Mouse (Mus musculus): ENCODE results near the gene Gm13889.

The Gm13889 gene

GRCm38 (mm10) chr2:93958216-93958615 lies 1.2 kb upstream of the Gm13889 start:
- no peak for DNase-seq (ENCODE audit: low read depth, low spot score)

DNA sequence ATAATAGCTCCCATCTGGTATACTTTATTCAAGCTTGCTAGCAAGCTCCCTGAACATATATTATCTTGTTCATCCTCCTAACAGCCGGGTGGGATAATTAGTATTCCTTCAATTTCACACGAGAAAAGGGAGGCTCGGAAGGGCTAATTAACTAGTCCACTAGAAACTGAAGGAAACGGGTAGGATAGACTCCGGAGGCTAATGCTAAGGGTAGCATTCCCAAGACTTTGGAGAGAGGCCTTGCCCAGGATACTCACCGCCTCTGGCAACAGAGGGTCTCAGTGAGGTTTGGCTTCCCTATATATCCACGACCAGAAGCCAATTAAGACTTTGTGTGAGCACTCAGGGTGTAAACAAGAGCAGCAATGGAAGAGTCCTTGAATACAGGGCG lies 779 bp upstream of the Gm13889 start:
- no peak for DNase-seq (ENCODE audit: low read depth, low spot score)

DNA sequence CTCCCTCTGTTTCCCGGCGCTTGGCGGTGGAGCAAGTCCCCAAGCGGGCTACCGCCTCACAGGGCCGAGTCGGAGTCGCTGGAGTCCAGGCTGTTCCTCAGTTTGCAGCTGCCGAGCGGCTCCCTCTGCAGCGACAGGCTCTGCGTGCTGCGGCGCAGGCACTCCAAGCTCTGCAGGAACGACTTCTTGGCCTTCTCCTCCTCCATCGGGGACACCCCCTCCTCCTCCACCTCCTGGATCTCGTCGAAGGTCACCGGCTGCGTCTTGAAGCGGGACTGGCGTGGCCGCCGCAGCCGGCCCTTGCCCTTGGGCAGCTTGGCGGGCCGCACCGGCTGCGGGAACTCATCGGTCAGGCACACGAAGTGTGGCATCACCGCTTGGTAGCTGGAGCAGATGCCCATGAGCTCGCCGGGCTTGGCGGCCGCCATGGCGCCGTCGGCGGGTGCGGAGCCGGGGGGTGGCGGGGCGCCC lies 635 bp downstream of the Gm13889 start:
- DNase-seq (ENCODE audit: low read depth, low spot score) = no peak

GRCm38 (mm10) chr2:93955886-93956285 lies 1.1 kb downstream of the Gm13889 start:
- DNase-seq (ENCODE audit: low read depth, low spot score) = no peak

DNA sequence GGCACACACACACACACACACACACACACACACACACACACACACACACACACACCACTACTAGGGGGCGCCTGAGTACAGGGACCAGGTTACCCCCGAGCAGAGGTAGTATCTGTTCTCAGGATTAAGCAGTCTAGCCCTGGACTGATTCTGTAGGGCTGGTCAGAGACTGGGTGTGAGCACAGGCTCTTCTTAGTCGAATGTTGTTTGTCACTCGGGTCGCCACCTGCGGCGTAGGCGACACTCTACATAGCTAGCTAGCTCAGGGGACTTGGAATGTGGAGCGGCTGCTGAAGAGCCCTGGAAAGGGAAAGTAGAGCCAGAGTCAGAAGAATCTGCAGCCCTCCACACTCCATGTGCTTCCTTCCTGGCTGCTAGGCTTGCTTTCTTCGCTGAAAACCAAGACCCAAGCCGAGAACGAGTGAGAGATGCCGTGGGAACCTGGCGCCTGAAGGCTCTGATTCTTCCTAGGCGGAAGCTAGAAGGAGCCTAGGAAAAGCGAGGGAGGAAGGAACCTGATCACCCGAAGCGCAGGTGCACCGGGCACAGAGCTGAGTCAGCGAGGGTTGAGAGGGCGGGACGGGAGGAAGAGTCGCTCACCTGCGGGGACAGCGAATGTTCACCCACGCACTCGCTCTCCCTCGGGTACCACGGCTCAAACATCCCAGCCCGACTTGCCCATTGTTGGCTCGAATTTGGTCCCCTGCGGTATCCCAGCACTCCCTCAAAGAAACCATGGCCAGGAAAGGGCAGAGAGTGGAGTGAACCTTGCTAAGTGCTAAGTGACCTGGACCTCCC lies 2.0 kb downstream of the Gm13889 start:
- no peak for DNase-seq (ENCODE audit: low read depth, low spot score)

DNA sequence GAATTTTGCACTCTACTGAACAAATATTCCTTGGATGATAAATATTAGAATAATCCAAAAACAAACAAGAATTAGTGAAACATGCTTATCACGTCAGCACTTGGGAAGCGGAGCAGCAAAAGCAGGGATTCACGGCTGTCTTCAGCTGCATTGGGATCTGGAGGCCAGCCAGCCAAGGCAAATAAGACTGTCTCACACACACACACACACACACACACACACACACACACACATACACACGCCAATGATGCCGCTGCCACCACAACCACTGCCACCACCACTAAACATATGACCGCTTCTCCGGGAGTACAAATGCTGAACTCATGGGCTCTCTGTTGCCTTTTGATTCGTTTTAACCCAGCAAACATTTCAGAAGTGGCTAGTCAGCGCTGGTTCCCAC lies 3.3 kb downstream of the Gm13889 start:
- DNase-seq (ENCODE audit: low read depth, low spot score) = no peak

- DNase-seq (ENCODE audit: low read depth, low spot score) = no peak
These were observed 10.0 kb downstream of the Gm13889 start for GRCm38 (mm10) chr2:93946976-93947375.

DNA sequence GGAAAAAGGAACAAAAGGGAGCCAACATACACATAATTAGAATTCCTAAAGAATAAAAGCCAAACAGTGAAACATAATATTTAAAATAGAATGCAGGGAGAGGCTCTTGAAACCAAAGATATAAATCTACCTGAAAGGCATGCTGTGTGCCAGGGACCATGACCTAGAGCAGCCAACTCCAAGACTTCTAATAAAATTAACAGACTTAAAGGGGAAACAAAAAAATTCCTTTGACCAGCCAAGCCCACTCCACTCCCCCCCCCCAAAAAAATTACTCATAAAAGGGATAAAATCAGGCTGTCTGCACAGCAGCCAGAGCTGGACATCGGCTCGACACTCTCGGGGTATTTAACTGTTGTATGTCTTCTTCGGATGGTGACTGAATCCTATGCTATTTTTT lies 12.1 kb downstream of the Gm13889 start:
- no peak for DNase-seq (ENCODE audit: low read depth, low spot score)

DNA sequence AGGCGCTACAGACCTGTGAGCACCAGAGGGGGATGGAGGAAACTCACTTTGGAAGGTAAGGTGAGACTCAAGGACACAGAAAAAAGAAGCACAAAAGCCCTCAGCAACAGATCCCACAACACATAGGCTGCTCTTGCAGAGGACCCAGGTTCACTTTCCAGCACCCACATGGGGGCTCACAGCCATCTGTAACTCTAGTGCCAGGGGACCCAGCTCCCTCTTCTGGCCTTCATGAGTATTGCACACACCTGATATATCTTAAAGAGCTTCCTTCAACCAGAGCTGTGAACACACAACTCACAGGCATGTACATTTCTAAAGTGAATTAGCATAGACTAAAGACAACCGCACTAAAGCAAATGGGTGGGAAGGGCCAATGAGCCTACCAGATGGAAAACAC lies 12.9 kb downstream of the Gm13889 start:
- no peak for DNase-seq (ENCODE audit: low read depth, low spot score)

DNA sequence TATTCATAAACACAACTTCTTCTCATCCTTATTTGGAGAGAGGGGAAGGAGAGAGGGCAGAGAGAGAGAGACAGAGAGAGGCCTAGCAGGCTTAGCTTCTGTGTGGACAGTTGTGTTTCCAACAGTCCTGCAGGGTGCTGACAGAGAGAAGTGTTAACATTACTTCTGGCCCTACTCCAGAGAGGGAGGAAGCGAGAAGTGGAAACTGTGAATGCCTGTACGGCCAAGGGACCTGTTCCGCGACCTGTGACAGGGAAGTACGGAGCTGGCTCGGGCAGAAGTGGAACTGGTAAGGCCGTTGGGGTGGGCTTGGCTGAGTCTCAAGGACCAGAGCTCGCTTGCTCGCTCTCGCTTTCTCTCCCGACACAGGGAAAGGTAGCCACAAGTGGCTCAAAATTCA lies 15.3 kb downstream of the Gm13889 start:
- no peak for DNase-seq (ENCODE audit: low read depth, low spot score)

- DNase-seq (ENCODE audit: low read depth, low spot score) = no peak
These were observed 18.5 kb downstream of the Gm13889 start for GRCm38 (mm10) chr2:93938534-93938933.

- no peak for DNase-seq (ENCODE audit: low read depth, low spot score)
These were observed 28.1 kb downstream of the Gm13889 start for GRCm38 (mm10) chr2:93928866-93929265.

GRCm38 (mm10) chr2:93927701-93928437 lies 29.1 kb downstream of the Gm13889 start:
- DNase-seq (ENCODE audit: low read depth, low spot score) = no peak

GRCm38 (mm10) chr2:93926141-93926540 lies 30.9 kb downstream of the Gm13889 start:
- no peak for DNase-seq (ENCODE audit: low read depth, low spot score)

DNA sequence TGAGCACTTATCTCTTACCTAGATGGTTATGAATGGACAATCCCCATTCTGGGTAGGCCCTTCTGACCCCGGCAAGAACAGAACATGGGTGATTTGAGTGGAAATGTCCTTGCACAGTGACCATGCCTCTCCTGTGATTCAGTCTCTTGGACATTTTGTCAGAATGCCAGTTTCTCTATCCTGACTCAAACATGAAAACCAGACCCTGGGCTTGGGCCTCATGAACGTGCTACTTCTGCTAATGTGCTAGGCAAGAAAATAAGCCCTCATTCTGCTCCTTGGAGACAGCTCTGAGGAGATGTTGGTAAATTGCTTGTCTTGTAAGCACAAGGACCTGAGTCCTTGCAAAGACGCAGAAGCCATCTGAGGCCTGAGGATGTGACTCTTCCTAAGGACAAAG lies 37.9 kb downstream of the Gm13889 start:
- no peak for DNase-seq (ENCODE audit: low read depth, low spot score)

- no peak for DNase-seq (ENCODE audit: low read depth, low spot score)
These were observed 43.4 kb downstream of the Gm13889 start for GRCm38 (mm10) chr2:93913552-93913951.

- no peak for DNase-seq (ENCODE audit: low read depth, low spot score)
These were observed 45.1 kb downstream of the Gm13889 start for GRCm38 (mm10) chr2:93911942-93912341.

- DNase-seq (ENCODE audit: low read depth, low spot score) = no peak
These were observed 47.3 kb downstream of the Gm13889 start for GRCm38 (mm10) chr2:93909716-93910115.

GRCm38 (mm10) chr2:93907519-93908294 lies 49.3 kb downstream of the Gm13889 start:
- no peak for DNase-seq (ENCODE audit: low read depth, low spot score)

- no peak for DNase-seq (ENCODE audit: low read depth, low spot score)
These were observed 50.7 kb downstream of the Gm13889 start for GRCm38 (mm10) chr2:93906316-93906715.
